Mouse (Mus musculus) thymus, adult 2 months (tissue): ENCODE measurements at regions not wholly inside any gene's neighbourhood (a gene's known extent, or its start where the extent isn't known, plus 50 kb on each side); places are given as distances from the start of the nearest gene placed in this dataset.

Experiments used
- CTCF ChIP-seq: fragments of 200-500 bp; IDR thresholded peaks from 2 replicates; pipeline ENCODE4 v1.5.1; 2012; ENCODE audit warnings: mild to moderate bottlenecking, control low read depth, low read length, moderate library complexity, borderline replicate concordance; ENCODE audit not compliant: control insufficient read depth, poor library complexity, insufficient read depth; ENCODE audit errors: extremely low read depth
- POLR2A ChIP-seq: fragments of 200-500 bp; IDR thresholded peaks from 2 replicates; pipeline ENCODE4 v1.6.1; 2012; ENCODE audit warnings: mild to moderate bottlenecking, low read length, control low read depth, moderate library complexity; ENCODE audit not compliant: control insufficient read depth, poor library complexity, insufficient read depth; ENCODE audit errors: extremely low read depth

DNA sequence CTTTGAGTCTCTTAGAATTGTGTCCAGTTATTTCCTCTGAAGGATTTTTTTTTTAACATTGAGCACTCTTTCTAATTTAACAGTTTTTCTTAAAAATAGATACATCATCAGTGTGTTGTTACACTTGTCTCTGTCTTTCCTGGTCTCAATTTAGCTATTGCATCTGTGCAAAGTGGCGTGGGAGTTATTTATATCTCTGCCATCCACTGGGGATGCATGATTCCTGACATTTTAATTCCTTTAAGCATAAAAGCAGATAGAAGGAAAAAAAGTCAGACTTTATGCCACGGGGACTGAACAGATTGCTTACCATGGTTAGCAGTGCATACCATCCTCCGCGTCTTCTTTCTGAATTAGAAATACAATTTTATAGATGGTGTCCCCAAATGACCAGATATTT lies 94.6 kb upstream of the 1810046K07Rik start:
- TF ChIP-seq POLR2A, result no peak
- no peak for TF ChIP-seq CTCF
